Mouse (Mus musculus) forebrain, postnatal 0 days (tissue): ENCODE measurements at regions not wholly inside any gene's neighbourhood (a gene's known extent, or its start where the extent isn't known, plus 50 kb on each side); places are given as distances from the start of the nearest gene placed in this dataset.

Experiments
- ATAC-seq: fragments of 200-750 bp; cut with Nextera tagmentation; 2 replicates; pipeline ENCODE4 v1.8.0; 2017; ENCODE audit warnings: mild to moderate bottlenecking, moderate library complexity
- DNase-seq: peaks from one replicate; pipeline ENCODE4 v3.0.0-alpha.2; 2015
- H3K27ac ChIP-seq: fragments of 300-500 bp; sonication (generic); 2 replicates; pipeline ENCODE4 v1.5.1; 2014; ENCODE audit warnings: low read depth, mild to moderate bottlenecking, antibody characterized with exemption, low read length, moderate library complexity, mixed read lengths
- H3K27me3 ChIP-seq: fragments of 300-500 bp; sonication (generic); 2 replicates; pipeline ENCODE4 v1.6.1; 2014; ENCODE audit warnings: mild to moderate bottlenecking, low read length, mixed read lengths; ENCODE audit not compliant: insufficient read depth
- H3K36me3 ChIP-seq: fragments of 300-500 bp; sonication (generic); 2 replicates; pipeline ENCODE4 v1.6.1; 2014; ENCODE audit warnings: mild to moderate bottlenecking, moderate library complexity; ENCODE audit not compliant: insufficient read depth
- H3K4me1 ChIP-seq: fragments of 300-500 bp; sonication (generic); 2 replicates; pipeline ENCODE4 v1.6.1; 2014; ENCODE audit warnings: antibody characterized with exemption; ENCODE audit not compliant: insufficient read depth
- H3K4me2 ChIP-seq: fragments of 300-500 bp; sonication (generic); 2 replicates; pipeline ENCODE4 v1.6.1; 2014; ENCODE audit warnings: low read depth, mild to moderate bottlenecking, moderate library complexity
- H3K4me3 ChIP-seq: fragments of 300-500 bp; sonication (generic); 2 replicates; pipeline ENCODE4 v1.5.1; 2014; ENCODE audit warnings: low read depth, low read length, mixed read lengths
- H3K9ac ChIP-seq: fragments of 300-500 bp; sonication (generic); 2 replicates; pipeline ENCODE4 v1.6.1; 2014; ENCODE audit warnings: mild to moderate bottlenecking
- H3K9me3 ChIP-seq: fragments of 300-500 bp; sonication (generic); 2 replicates; pipeline ENCODE4 v1.6.1; 2016; ENCODE audit warnings: low read length
- CTCF ChIP-seq: sonication (generic); IDR thresholded peaks from 2 replicates; pipeline ENCODE4 v1.5.1; 2016; ENCODE audit warnings: antibody characterized with exemption, control low read depth, low read depth
- WGBS: fragments of 180-500 bp; shearing (Covaris S2); extraction: QIAGEN DNeasy Blood & Tissue Kit; methylation state at CpG from one replicate; pipeline ENCODE4 v1.1.7; 2014; 5-methylcytosine and 5-hydroxymethylcytosine counted together

- H3K9me3 ChIP-seq = no peaks in the 10 kb centered on the region
- H3K4me1 ChIP-seq = 0 out of 2 replicates have a peak, but pooled peaks cover 3% of the 10 kb centered on the region
- peak overlapping the region; percentile 31 for H3K4me2 ChIP-seq
- H3K9ac ChIP-seq = no peak overlapping the region
- no peaks in the 10 kb centered on the region for H3K36me3 ChIP-seq
- H3K27me3 ChIP-seq = no peaks in the 10 kb centered on the region
- peak; percentile 86 for ATAC-seq
- no peak overlapping the region for H3K4me3 ChIP-seq
- TF ChIP-seq CTCF = no peak
- no peak overlapping the region for H3K27ac ChIP-seq
- DNase-seq = no peak
- WGBS = 22% methylated on average over 10 of the region's 10 CpGs
Observed at GRCm38 (mm10) chr14:48942882-48943281, 123.0 kb upstream of the Ap5m1 start.

DNA sequence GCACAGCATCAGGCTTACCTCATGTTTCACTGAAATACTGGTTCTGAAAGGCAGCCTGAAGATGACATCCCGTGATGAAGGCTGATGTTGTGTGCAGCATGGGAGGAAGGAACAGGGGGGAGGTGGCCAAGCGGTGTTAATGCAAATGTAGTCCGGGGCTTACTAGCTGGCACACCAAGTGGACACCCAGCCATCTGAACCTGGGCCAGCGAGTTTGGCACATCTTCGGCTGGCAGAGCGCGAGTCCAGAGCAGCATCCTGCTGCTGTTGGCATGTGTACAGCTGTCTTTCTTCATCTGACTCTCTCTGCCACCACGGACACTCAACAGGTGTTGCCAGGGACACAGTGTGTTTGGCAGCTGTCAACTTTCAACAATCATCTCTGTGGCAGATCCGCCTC, 135.0 kb upstream of the Ap5m1 start:
- Histone ChIP-seq H3K27me3 (no peaks in the 10 kb centered on the region), H3K9ac (no peak overlapping the region), H3K4me2 (no peak overlapping the region), H3K36me3 (no peaks in the 10 kb centered on the region), H3K9me3 (no peaks in the 10 kb centered on the region), H3K4me1 (no peaks in the 10 kb centered on the region), H3K27ac (no peak overlapping the region), H3K4me3 (no peak overlapping the region)
- 54% methylated on average over 9 of the region's 9 CpGs for WGBS
- TF ChIP-seq CTCF = no peak
- ATAC-seq (peak; percentile 34; the same call in 1 of the 2 replicates), DNase-seq (peak; percentile 43)

GRCm38 (mm10) chr14:48925870-48926269, 140.0 kb upstream of the Ap5m1 start:
- H3K27me3 ChIP-seq = no peaks in the 10 kb centered on the region
- DNase-seq = no peak
- TF ChIP-seq CTCF = no peak
- H3K9me3 ChIP-seq = no peaks in the 10 kb centered on the region
- H3K9ac ChIP-seq = no peak overlapping the region
- H3K4me3 ChIP-seq = no peak overlapping the region
- no peaks in the 10 kb centered on the region for H3K36me3 ChIP-seq
- 70% methylated on average over 1 of the region's 1 CpGs for WGBS
- no peak overlapping the region for H3K27ac ChIP-seq
- no peak overlapping the region for H3K4me2 ChIP-seq
- no peak for ATAC-seq
- no peaks in the 10 kb centered on the region for H3K4me1 ChIP-seq

DNA sequence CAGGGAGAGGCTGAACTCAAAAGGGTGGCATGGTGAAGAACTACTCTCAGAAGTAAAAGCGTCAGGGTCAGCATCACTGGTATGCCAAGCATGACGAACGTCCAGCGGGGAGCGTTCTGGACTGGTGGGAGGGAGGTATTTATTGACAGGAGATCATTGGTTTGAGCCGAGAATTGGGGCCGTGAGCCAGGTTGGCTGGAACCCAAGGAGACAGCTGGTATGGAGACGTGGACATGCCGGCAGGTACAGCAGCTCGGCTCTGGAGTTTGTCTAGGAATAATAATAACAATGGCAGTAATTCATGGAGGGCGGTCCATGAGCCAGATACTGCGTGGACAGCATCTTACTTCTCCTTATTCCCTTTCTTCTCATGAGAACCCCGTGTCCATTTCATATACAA, 156.5 kb upstream of the Ap5m1 start:
- no peak for DNase-seq
- ATAC-seq = no peak
- no peak overlapping the region for H3K4me3 ChIP-seq
- H3K9me3 ChIP-seq = no peaks in the 10 kb centered on the region
- H3K36me3 ChIP-seq = no peaks in the 10 kb centered on the region
- no peak overlapping the region for H3K4me2 ChIP-seq
- WGBS = 60% methylated on average over 13 of the region's 13 CpGs
- H3K4me1 ChIP-seq = no peaks in the 10 kb centered on the region
- H3K27ac ChIP-seq = no peak overlapping the region
- TF ChIP-seq CTCF = no peak
- H3K9ac ChIP-seq = no peak overlapping the region
- H3K27me3 ChIP-seq = no peaks in the 10 kb centered on the region

DNA sequence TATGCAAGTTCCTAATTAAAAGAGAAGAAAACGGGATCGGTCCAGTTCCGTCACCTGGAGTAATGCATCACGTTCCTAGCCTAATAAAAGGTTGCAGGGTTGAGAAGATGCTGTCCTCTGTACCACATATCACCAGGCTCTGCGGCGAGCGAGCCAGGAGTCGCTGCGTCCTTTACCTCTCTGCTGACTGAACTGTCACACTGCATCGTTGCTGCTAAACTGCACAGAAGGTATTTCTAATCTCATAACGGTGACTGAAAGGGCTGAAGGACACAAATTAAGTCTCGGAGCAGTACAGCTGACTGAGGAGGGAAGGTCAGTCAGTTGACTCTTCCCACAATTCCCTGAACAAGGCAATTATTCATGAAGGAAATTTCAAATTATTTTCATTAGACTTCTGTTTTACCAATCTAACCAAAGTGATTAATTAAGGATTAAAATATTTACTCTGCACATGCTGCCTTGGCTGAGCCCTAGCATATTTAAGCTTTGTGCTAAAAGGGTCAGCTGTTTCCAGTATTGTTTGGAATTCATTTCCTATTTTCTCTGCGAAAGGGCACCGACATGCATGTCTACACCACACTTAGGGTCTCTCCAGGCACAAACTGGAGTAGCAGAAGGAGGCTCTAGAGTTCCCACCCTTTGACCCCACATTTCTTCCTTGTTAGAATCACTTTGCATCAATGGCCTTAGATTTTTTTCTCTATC, 157.8 kb upstream of the Ap5m1 start:
- DNase-seq = no peak
- 27% methylated on average over 14 of the region's 14 CpGs for WGBS
- Histone ChIP-seq H3K4me1 (0 out of 2 replicates have a peak, but pooled peaks cover 5% of the 10 kb centered on the region), H3K9ac (no peak overlapping the region), H3K4me3 (no peak overlapping the region), H3K27me3 (no peaks in the 10 kb centered on the region), H3K36me3 (no peaks in the 10 kb centered on the region), H3K27ac (no peak overlapping the region), H3K9me3 (no peaks in the 10 kb centered on the region), H3K4me2 (no peak overlapping the region)
- TF ChIP-seq CTCF = no peak
- no peak for ATAC-seq

GRCm38 (mm10) chr14:48907403-48907973, 158.4 kb upstream of the Ap5m1 start:
- H3K36me3 ChIP-seq = no peaks in the 10 kb centered on the region
- 0 out of 2 replicates have a peak, but pooled peaks cover 5% of the 10 kb centered on the region for H3K4me1 ChIP-seq
- no peak for TF ChIP-seq CTCF
- no peak overlapping the region for H3K27ac ChIP-seq
- 31% methylated on average over 6 of the region's 6 CpGs for WGBS
- H3K9ac ChIP-seq = no peak overlapping the region
- no peak overlapping the region for H3K4me2 ChIP-seq
- no peaks in the 10 kb centered on the region for H3K9me3 ChIP-seq
- no peak overlapping the region for H3K4me3 ChIP-seq
- DNase-seq (peak; percentile 48), ATAC-seq (peak; percentile 65)
- H3K27me3 ChIP-seq = no peaks in the 10 kb centered on the region

DNA sequence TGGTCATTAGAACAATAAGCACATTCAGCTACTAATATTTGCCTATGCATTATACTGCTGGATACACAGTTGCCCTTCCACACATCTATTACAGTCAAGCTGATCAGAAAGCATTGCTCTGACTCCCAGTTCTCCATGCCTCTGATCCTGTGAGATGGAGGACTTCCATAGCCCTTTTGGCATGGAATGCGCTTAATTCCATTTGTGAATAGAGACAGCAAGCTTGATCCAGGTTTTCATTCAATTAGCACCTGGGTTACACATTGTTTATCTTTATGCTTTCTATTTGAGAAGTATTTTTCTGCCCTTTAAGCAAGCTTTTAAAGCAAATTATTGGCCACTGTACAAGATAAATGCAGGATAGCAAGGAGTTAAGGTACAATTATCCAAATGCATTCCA, 158.9 kb upstream of the Ap5m1 start:
- TF ChIP-seq CTCF = no peak
- Histone ChIP-seq H3K4me1 (0 out of 2 replicates have a peak, but pooled peaks cover 5% of the 10 kb centered on the region), H3K9ac (no peak overlapping the region), H3K27me3 (no peaks in the 10 kb centered on the region), H3K4me3 (no peak overlapping the region), H3K27ac (no peak overlapping the region), H3K36me3 (no peaks in the 10 kb centered on the region), H3K4me2 (no peak overlapping the region), H3K9me3 (no peaks in the 10 kb centered on the region)
- 75% methylated on average over 1 of the region's 1 CpGs for WGBS
- DNase-seq = no peak
- ATAC-seq = no peak
